ENCODE assay signal across 9 mouse cellular contexts in the genomic region with DNA sequence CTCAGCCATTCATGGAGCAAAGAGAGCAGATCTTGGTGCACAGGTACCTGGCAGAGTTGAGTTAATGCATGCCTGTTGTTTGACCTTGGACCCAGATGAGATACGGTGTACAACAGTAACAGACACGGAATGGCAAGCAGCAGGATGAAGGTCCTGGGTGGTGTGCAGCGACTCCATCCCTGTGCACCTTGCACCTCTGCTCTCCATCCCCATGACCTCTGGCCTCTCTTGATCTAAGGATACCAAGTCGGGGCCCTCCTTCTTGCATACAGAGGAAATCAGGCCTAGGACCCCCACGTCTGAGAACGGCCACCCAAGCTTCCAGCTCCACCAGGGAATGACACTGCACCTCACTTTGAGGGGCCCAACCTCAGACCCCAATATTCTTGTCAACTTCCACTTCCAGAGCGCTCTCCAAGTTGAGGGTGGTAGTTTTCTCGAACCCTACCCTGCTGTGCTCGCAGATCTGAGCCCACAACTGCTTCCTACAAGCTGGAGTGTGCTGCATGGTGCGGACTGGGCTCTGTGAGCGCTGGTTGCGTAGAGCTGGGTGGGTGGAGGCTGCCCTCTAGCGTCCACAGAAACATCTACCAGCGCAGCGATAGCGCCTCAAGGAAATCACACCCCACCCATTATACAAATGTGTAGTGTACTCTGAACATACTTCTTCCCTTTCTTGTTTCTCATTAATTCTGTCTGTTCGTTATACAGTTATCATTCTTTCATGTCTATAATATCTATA. TPM values are rescaled to one million over a fixed set of nuclear protein-coding genes. Genes with fewer than 3 reads are reported as not detected.
A peak's percentile ranks its signal among the peaks of the same experiment; 100 is the strongest.
DNase-seq lines count a peak whose midpoint lies in the region; ATAC-seq and TF ChIP-seq lines count a peak whose summit lies in the region.
"Had no signal": no experiment of that assay in that cellular context is flagged by ENCODE, and none has a peak within 500 bp of the region (broad histone marks: within the 10 kb centered on the region; RNA-seq: fewer than 3 reads in every experiment).

No protein-coding gene starts in this region.

- no peaks in the 10 kb centered on the region for H3K36me3 ChIP-seq in C2C12 (ENCODE audit: control insufficient read depth, insufficient read depth)
- H3K36me3 ChIP-seq in embryonic facial prominence, embryonic 15.5 days: peaks cover 22% of the 10 kb centered on the region
- H3K36me3 ChIP-seq in heart, embryonic 10.5 days: peaks cover 19% of the 10 kb centered on the region
- peaks cover 6% of the 10 kb centered on the region for H3K36me3 ChIP-seq in kidney, embryonic 14.5 days (ENCODE audit: control insufficient read depth, insufficient read depth, low read length)
- peaks cover 7% of the 10 kb centered on the region for H3K36me3 ChIP-seq in liver, embryonic 11.5 days (ENCODE audit: control insufficient read depth, insufficient read depth, low read length)
- H3K36me3 ChIP-seq in stomach, embryonic 16.5 days (ENCODE audit: control insufficient read depth, insufficient read depth, low read length): 0 out of 2 replicates have a peak, but pooled peaks cover 3% of the 10 kb centered on the region

- no peaks in the 10 kb centered on the region for H3K27me3 ChIP-seq in C2C12 (ENCODE audit: control insufficient read depth, insufficient read depth, insufficient read length)
- no peaks in the 10 kb centered on the region for H3K27me3 ChIP-seq in embryonic facial prominence, embryonic 15.5 days
- no peaks in the 10 kb centered on the region for H3K27me3 ChIP-seq in heart, embryonic 10.5 days (ENCODE audit: insufficient read depth, poor library complexity, severe bottlenecking)
- no peaks in the 10 kb centered on the region for H3K27me3 ChIP-seq in kidney, embryonic 14.5 days (ENCODE audit: control insufficient read depth, insufficient read depth, low read length)
- no peaks in the 10 kb centered on the region for H3K27me3 ChIP-seq in liver, embryonic 11.5 days (replicated peaks; ENCODE audit: control insufficient read depth, insufficient read depth, low read length)
- H3K27me3 ChIP-seq in stomach, embryonic 16.5 days (ENCODE audit: control insufficient read depth, insufficient read depth, low read length): no peaks in the 10 kb centered on the region

- TF ChIP-seq CTCF in C2C12 (IDR thresholded peaks at IDR 0.05; ENCODE audit: control insufficient read depth, insufficient read depth, insufficient read length): peak; percentile 87

- 24% methylated on average over 17 of the region's 17 CpGs for WGBS in embryonic facial prominence, embryonic 15.5 days
- 29% methylated on average over 17 of the region's 17 CpGs for WGBS in heart, embryonic 10.5 days
- 24% methylated on average over 17 of the region's 17 CpGs for WGBS in kidney, embryonic 14.5 days
- WGBS in liver, embryonic 11.5 days: 28% methylated on average over 17 of the region's 17 CpGs
- 25% methylated on average over 17 of the region's 17 CpGs for WGBS in stomach, embryonic 16.5 days

- H3K27ac ChIP-seq in embryonic facial prominence, embryonic 15.5 days (replicated peaks): no peak overlapping the region
- no peak overlapping the region for H3K27ac ChIP-seq in heart, embryonic 10.5 days
- no peak overlapping the region for H3K27ac ChIP-seq in kidney, embryonic 14.5 days (ENCODE audit: low read depth, low read length)
- H3K27ac ChIP-seq in liver, embryonic 11.5 days (ENCODE audit: low read depth, low read length): no peak overlapping the region
- no peak overlapping the region for H3K27ac ChIP-seq in stomach, embryonic 16.5 days (ENCODE audit: low read length)

- no peak overlapping the region for H3K4me3 ChIP-seq in C2C12 (ENCODE audit: insufficient read depth, poor library complexity, severe bottlenecking)
- H3K4me3 ChIP-seq in embryonic facial prominence, embryonic 15.5 days (replicated peaks): no peak overlapping the region
- no peak overlapping the region for H3K4me3 ChIP-seq in heart, embryonic 10.5 days
- no peak overlapping the region for H3K4me3 ChIP-seq in kidney, embryonic 14.5 days (ENCODE audit: low read length)
- no peak overlapping the region for H3K4me3 ChIP-seq in liver, embryonic 11.5 days (ENCODE audit: low read depth, low read length)
- no peak overlapping the region for H3K4me3 ChIP-seq in stomach, embryonic 16.5 days (replicated peaks; ENCODE audit: low read length)
- H3K4me3 ChIP-seq: erythroblast, embryonic 14.5 days had no signal

- H3K79me2 ChIP-seq in C2C12 (ENCODE audit: control insufficient read depth, insufficient read depth): no peaks in the 10 kb centered on the region

- DNase-seq in adrenal gland, postnatal 25 days: peak; percentile 70
- peak; percentile 89 for DNase-seq in heart, embryonic 10.5 days (ENCODE audit: low spot score)
- DNase-seq in liver, embryonic 11.5 days (ENCODE audit: low spot score): peak; percentile 62
- DNase-seq in neural tube, embryonic 10.5 days (ENCODE audit: extremely low spot score, low spot score): peak; percentile 60

- ATAC-seq in embryonic facial prominence, embryonic 15.5 days (ENCODE audit: insufficient number of reproducible peaks, low FRiP score, low TSS enrichment, low read depth): peak; percentile 67; the same call in 1 of the 2 replicates
- peak; percentile 82 for ATAC-seq in kidney, embryonic 14.5 days (ENCODE audit: low FRiP score, low TSS enrichment)
- peak; percentile 82 for ATAC-seq in liver, embryonic 11.5 days (replicated peaks; ENCODE audit: low FRiP score)
- peak; percentile 87 for ATAC-seq in stomach, embryonic 16.5 days (ENCODE audit: insufficient read depth, low FRiP score)

- H3ac ChIP-seq in C2C12 (ENCODE audit: control insufficient read depth, insufficient read length, low read depth): no peak overlapping the region

- H3K4me1 ChIP-seq in embryonic facial prominence, embryonic 15.5 days: peaks cover 4% of the 10 kb centered on the region; the same call in 1 of the 2 replicates
- H3K4me1 ChIP-seq in heart, embryonic 10.5 days: no peaks in the 10 kb centered on the region
- H3K4me1 ChIP-seq in kidney, embryonic 14.5 days (ENCODE audit: control insufficient read depth, insufficient read depth, low read length): no peaks in the 10 kb centered on the region
- peaks cover 3% of the 10 kb centered on the region for H3K4me1 ChIP-seq in liver, embryonic 11.5 days (replicated peaks; ENCODE audit: control insufficient read depth, insufficient read depth, low read length)
- no peaks in the 10 kb centered on the region for H3K4me1 ChIP-seq in stomach, embryonic 16.5 days (ENCODE audit: control insufficient read depth, insufficient read depth, low read length)

- H3K9me3 ChIP-seq in embryonic facial prominence, embryonic 15.5 days (replicated peaks): no peaks in the 10 kb centered on the region
- H3K9me3 ChIP-seq in heart, embryonic 10.5 days: no peaks in the 10 kb centered on the region
- H3K9me3 ChIP-seq in kidney, embryonic 14.5 days (ENCODE audit: control insufficient read depth, low read length): no peaks in the 10 kb centered on the region
- no peaks in the 10 kb centered on the region for H3K9me3 ChIP-seq in liver, embryonic 11.5 days (ENCODE audit: control insufficient read depth, low read length)
- H3K9me3 ChIP-seq in stomach, embryonic 16.5 days (replicated peaks; ENCODE audit: control insufficient read depth, low read length): no peaks in the 10 kb centered on the region

- no peak overlapping the region for H3K9ac ChIP-seq in embryonic facial prominence, embryonic 15.5 days
- no peak overlapping the region for H3K9ac ChIP-seq in kidney, embryonic 14.5 days (ENCODE audit: low read depth, low read length)
- no peak overlapping the region for H3K9ac ChIP-seq in liver, embryonic 11.5 days (ENCODE audit: low read depth, low read length)
- 0 out of 2 replicates have a peak overlapping the region, but pooled peaks have one; percentile 26 for H3K9ac ChIP-seq in stomach, embryonic 16.5 days (ENCODE audit: low read length)

- no peaks in the 10 kb centered on the region for H3K79me3 ChIP-seq in C2C12 (ENCODE audit: low read depth)

- H3K4me2 ChIP-seq in embryonic facial prominence, embryonic 15.5 days (replicated peaks): no peak overlapping the region
- H3K4me2 ChIP-seq in kidney, embryonic 14.5 days (replicated peaks; ENCODE audit: low read depth, low read length): no peak overlapping the region
- H3K4me2 ChIP-seq in liver, embryonic 11.5 days: peak overlapping the region; percentile 14; the same call in 1 of the 2 replicates
- no peak overlapping the region for H3K4me2 ChIP-seq in stomach, embryonic 16.5 days (ENCODE audit: low read depth, low read length)

TF ChIP-seq in C2C12, 6 proteins besides CTCF, POLR2A, EP300 and RAD21:
- TF ChIP-seq MYOG (IDR thresholded peaks at IDR 0.05; ENCODE audit: control insufficient read depth, extremely low read depth, insufficient read length) (no peak), USF1 (IDR thresholded peaks at IDR 0.05; ENCODE audit: low read depth) (no peak), FOSL1 (IDR thresholded peaks at IDR 0.05; ENCODE audit: insufficient read depth, low read length, poor library complexity, severe bottlenecking) (no peak)

RNA-seq across cellular contexts. Expression of a gene that starts 13.0 kb away (rescaled TPM):
- polyA plus RNA-seq in C2C12 (2012; fragmentation: generic; extraction: Trizol): 1.1 TPM
- total RNA-seq in adrenal gland, postnatal 25 days (2021): 10.8 and 13.4 TPM in 2 replicates
- 7.1 and 7.2 TPM in 2 replicates for polyA plus RNA-seq in embryonic facial prominence, embryonic 15.5 days (2015; fragmentation: Nextera tagmentation; extraction: Ambion mirVana)
- 7.6 and 8.9 TPM in 2 replicates for polyA plus RNA-seq in heart, embryonic 10.5 days (2016; fragmentation: Nextera tagmentation; extraction: Ambion mirVana)
- polyA plus RNA-seq in kidney, embryonic 14.5 days (2014; fragmentation: Nextera tagmentation; extraction: Ambion mirVana): 3.6 and 6.9 TPM in 2 replicates
- 3.3 and 4.0 TPM in 2 replicates for polyA plus RNA-seq in liver, embryonic 11.5 days (2014; fragmentation: Nextera tagmentation; extraction: Ambion mirVana)
- 5.0 and 5.9 TPM in 2 replicates for polyA plus RNA-seq in stomach, embryonic 16.5 days (2015; fragmentation: Nextera tagmentation; extraction: Ambion mirVana)

RNA-seq across cellular contexts. Expression of a gene that starts 35.4 kb away (rescaled TPM):
- not detected for polyA plus RNA-seq in C2C12 (2012; fragmentation: generic; extraction: Trizol)
- 0.79 and 0.90 TPM in 2 replicates for total RNA-seq in adrenal gland, postnatal 25 days (2021)
- polyA plus RNA-seq in embryonic facial prominence, embryonic 15.5 days (2015; fragmentation: Nextera tagmentation; extraction: Ambion mirVana): 0.46 TPM in 1 of 2 replicates, not detected in the other
- polyA plus RNA-seq in heart, embryonic 10.5 days (2016; fragmentation: Nextera tagmentation; extraction: Ambion mirVana): not detected in 2 replicates
- not detected in 2 replicates for polyA plus RNA-seq in kidney, embryonic 14.5 days (2014; fragmentation: Nextera tagmentation; extraction: Ambion mirVana)
- polyA plus RNA-seq in liver, embryonic 11.5 days (2014; fragmentation: Nextera tagmentation; extraction: Ambion mirVana): 0.30 and 0.82 TPM in 2 replicates
- polyA plus RNA-seq in stomach, embryonic 16.5 days (2015; fragmentation: Nextera tagmentation; extraction: Ambion mirVana): 0.66 TPM in 1 of 2 replicates, not detected in the other
- polyA plus RNA-seq: erythroblast, embryonic 14.5 days had no signal
